Mouse (Mus musculus) right cerebral cortex, postnatal 10 days (tissue): ENCODE measurements at regions not wholly inside any gene's neighbourhood (a gene's known extent, or its start where the extent isn't known, plus 50 kb on each side); places are given as distances from the start of the nearest gene placed in this dataset.

Experiments used
- DNase-seq, 2 experiments: peaks; one replicate each; pipeline ENCODE4 v3.0.0; 2021; ENCODE audit warnings: low spot score in 2 of 2

DNA sequence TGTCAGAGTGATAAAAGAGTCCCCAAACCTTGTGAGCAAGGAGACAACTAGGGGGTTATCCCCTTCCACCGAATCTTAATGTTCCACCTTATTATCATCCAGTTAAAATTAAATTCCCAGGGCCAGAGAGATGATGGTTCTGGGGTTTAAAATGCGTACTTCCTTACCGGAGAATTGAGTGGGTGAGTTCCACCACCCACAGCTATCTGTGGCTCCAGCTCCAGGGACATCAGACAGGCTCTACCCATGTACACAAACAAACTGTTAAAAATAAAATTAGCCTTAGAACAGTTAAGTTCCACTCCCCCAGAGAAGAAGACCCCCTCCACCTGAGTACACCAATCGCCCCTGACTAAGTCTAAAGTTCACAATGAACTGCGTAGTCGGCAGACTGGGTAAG is 52.0 kb upstream of the Mgat5 start:
- DNase-seq: no peak

- no peak for DNase-seq
Observed at GRCm38 (mm10) chr1:127135521-127135920, 69.3 kb upstream of the Mgat5 start.

DNA sequence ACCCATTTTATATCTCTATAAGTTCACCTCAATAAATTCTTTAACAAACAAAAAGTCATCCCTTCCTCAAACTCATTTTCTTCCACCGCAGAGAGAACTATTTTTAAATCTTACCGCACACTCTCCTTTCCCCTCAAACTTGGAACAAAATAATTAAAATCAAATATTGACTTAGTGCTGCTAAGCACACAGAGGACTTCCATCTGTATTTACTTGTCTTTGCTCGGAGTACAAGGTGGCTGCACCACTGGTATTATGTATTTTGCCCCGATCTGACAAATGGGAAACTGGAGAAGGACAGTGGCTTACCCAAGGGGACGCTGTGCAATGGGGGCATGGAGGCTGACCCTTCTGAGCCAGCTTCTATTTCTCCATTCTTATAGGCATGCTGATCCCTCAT is 72.9 kb upstream of the Mgat5 start:
- no peak for DNase-seq

- no peak for DNase-seq
Observed at GRCm38 (mm10) chr1:127124862-127125261, 80.0 kb upstream of the Mgat5 start.

- no peak for DNase-seq
Observed at GRCm38 (mm10) chr1:127118019-127118418, 86.8 kb upstream of the Mgat5 start.

DNA sequence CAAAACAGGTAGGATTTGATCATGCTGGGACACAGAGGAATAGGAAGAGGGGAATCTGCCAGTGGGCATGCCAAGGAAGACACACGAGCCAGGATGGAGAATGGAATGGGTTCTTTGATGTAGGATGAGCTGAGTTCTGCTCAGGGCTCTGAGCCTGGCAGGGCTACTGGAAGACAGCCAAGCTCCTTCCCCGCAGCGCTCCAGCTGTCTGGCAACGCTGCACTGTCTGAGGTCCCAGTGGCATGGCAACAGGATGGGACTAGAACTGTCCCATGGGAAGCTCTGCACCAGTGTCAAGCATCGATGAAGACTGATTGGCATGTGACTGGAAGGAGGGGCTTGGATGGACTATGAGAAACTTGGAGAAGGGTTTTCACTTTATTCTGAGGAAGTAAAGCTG is 97.3 kb upstream of the Mgat5 start:
- DNase-seq: peak; percentile 72 to 80

DNA sequence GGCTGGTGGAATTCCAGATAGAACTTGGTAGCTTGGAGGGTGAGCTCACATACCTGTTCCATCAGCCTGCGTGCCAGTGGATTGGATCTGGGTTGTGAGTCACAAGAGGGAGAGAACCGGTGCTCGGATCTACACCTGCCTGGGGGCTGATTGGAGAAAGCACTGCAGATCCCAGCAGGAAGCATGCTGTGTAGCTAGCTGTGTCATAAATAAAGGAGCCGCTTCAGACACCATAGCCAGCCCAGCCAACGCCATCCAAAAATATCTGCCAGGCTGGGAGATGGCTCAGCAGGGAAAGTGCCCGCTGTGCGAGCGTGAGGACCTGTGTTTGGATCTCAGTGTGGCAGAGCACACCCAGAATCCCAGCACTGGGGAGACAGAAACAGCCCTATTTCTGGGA is 99.0 kb upstream of the Mgat5 start:
- DNase-seq: peak; percentile 63 to 68

DNA sequence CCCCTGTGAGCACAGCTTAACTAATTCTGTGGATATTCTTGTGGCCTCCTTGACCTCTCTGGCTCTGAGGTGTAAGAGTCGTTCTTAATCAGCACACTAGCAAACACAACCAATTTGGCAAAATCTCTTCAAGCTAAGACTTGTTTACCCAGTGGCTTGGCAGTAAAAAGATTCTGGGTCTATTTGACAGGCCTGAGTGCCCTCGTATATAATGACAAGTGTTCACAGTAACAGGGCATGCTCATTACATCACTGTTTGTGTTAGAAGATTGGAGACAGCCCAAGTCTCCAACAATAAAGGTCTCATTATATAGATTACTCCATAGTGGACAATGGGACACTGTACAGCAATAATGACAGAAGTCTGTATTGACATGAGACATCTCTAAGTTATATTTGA is 101.2 kb upstream of the Mgat5 start:
- DNase-seq: no peak

GRCm38 (mm10) chr1:127098871-127099420 is 105.9 kb upstream of the Mgat5 start:
- DNase-seq: no peak

DNA sequence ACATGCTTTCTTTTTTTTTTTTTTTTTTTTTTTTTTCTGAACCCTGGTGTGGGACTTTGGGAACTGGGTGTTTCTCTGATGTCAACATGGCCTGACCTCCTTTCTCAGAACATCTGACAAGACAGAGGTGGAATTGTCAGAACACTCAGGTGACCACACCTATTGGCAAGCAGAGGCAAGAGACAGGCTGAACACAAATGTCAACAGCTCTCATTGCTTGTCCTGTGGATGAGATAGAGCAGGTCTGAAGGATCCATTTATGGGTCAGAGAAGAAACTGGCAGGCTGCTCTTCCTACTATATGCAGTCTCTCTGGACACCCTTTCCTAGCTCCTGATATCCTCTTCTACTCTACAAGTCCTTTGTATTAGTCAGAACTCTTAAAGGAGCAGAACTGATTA is 117.2 kb upstream of the Mgat5 start:
- no peak for DNase-seq

DNA sequence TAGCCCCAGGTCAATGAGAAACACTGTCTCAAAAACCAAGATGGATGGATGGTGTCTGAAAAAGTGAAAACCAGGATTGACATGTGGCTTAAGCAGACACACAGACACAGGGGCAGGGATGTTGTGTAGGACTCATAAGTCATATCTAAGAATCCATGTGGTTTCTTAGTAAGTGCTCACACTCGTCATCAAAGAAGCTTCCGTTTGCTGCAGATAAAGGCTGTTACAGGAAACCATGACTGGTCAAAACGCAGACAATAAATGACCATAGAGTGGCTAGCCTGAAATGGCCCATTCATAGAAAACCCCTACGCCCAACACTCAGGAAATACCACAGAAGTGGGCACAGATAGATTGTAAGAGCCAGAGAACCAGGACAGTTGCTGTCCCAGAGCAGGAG is 118.8 kb upstream of the Mgat5 start:
- no peak for DNase-seq

- DNase-seq: no peak
Observed at GRCm38 (mm10) chr1:127083761-127084308, 121.0 kb upstream of the Mgat5 start.

DNA sequence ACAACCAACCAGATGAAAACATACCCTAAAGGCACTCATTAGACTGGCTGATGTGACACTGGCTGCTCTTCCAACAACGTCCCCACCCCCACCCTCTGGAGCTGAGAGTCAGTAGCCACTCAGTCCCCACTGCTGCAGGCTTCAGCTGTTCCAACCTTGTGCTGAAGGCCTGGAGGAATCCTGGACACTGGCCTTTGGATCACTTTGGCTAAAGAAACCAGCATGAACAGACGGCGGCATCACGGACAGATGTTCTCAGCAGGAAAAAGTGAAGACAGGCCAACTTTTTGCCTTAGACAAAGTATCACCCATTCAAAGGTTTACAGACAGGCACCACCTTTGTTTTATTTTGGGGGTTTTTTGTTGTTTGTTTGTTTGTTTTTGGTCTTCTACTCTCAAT is 125.8 kb upstream of the Mgat5 start:
- no peak for DNase-seq

GRCm38 (mm10) chr1:127062430-127062829 is 142.4 kb upstream of the Mgat5 start:
- DNase-seq: no peak

DNA sequence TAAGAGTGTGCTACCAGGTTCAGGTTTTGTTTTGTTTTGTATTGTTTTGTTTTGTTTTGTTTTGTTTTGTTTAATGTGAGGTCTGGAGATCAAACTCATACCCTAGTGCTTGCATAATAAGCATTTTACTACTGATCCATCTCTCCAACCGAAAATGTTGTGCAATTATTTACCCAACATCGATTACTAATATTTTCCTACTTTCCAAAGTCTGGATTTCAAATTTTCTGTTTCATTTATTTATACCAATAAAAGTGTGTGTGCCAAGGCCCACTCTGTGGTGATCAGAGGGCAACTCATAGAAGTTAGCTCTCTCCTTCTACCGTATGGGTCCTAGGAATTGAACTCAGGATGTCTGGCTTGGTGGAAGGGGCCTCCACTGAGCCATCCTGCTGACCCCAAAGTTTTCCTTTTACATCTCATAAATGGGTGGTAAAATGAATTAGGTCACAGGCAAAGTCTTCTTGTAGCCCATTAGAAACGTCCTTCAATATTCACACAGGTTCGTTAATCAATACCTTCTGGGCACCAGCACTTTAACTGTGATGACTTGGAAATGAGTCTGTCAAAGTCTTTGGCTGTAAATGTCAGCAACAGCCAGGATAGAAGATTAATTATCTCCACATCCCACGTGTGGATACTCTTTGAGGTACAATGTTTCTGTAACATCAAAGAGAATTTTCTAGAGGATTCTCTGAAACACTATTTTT is 158.9 kb upstream of the Mgat5 start:
- DNase-seq: no peak

DNA sequence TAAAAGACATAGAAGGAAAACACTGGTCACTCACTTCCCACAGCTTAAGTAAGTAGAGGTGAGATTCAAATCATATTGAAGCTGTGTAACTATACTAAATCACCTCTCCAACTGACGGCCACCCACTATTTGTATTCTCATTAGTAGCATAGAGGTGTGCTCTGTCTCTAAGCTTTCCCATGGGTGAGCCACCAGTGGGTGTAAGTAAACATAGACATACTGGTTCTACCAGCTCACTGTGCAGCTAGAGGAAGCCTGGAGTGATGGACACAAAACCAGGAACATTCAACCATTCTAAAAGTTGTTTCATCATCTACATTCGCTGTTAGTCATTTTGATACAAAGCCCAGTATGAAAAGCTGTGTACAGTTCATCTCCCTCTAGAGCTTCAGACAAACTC is 170.1 kb upstream of the Mgat5 start:
- DNase-seq: no peak

- peak; percentile 68 to 83 for DNase-seq
Observed at GRCm38 (mm10) chr1:127031563-127031962, 173.3 kb upstream of the Mgat5 start.

GRCm38 (mm10) chr1:127028872-127029497 is 175.8 kb upstream of the Mgat5 start:
- DNase-seq: no peak

- DNase-seq: no peak
Observed at GRCm38 (mm10) chr1:127023100-127023499, 181.7 kb upstream of the Mgat5 start.

DNA sequence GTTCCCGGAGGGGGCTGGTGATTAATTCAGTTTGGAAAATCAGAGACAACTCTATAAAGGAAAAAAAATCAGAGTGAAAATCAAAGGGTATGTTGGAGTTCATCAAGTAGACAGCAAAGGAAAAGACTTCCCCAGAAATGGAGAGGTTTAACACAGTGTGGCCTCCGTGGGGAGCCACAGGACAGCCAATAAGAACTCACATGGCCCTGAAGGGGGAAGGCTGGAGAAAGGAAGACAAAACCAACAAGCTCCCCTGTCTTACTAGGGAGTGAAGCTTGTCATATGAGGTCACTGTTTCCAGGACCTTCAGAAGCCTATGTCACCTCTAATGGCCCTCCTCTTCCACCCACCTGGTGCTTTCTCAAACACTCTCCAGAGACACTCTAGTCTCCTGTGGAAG is 187.1 kb upstream of the Nckap5 start:
- peak; percentile 62 to 66 for DNase-seq

DNA sequence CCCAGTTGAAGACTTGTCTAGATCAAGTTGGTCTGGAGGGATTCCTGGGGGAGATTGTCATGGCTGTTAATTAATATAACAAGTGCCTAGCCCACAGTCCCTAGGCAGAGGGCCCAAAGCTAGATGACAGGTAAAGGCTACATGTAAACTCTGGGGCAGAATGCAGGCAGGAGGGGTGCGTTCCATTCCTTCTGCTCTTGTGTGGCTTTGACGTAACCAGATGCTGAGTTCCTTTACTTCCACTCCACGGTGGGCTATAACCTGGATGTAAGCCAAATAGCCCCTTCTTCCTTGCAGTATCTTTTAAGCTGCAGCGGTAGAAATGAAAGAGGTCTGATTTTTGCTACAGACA is 185.3 kb upstream of the Nckap5 start:
- DNase-seq: no peak

GRCm38 (mm10) chr1:127015042-127015893 is 184.7 kb upstream of the Nckap5 start:
- no peak for DNase-seq
